Mouse (Mus musculus) natural killer cell, adult 2 months (primary cell): Measurements from ENCODE around the gene Olfr739.

Source experiments
- DNase-seq, 2 experiments: peaks; one replicate each; pipeline ENCODE4 v3.0.0; 2022; ENCODE audit warnings: low spot score in 2 of 2

Olfr739 gene

GRCm38 (mm10) chr14:50418326-50418725, at the start of gene Olfr739:
TSS of gene Olfr739 (plus strand) at chr14:50418626.
- DNase-seq, result no peak

- DNase-seq, result no peak
Measured at GRCm38 (mm10) chr14:50380863-50381262, 37.6 kb upstream of the Olfr739 start, which contains the start of gene Olfr736. TSS of gene Olfr736 (plus strand) at chr14:50381163.

DNA sequence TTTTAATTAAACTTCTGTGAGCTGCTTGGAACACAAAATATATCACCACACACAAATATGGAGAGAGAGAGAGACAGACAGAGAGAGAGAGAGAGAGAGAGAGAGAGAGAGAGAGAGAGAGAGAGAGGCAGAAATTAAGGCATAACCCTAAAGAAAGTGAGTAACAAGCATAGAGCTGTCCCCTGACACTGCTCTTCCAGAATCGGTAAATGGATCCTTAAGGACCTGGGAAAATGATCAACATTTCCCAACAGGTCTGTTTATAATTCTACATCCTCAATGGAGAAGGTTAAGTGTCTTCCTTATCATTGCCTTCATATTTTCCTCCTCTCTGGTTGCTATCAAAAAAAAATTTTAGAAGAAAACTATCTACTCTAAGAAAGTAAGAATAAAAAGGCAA, 11.2 kb upstream of the Olfr739 start, which contains the start of gene Olfr738:
Olfr738 (plus strand) TSS at position 301 of the 400 bp plus-strand sequence.
- no peak for DNase-seq

DNA sequence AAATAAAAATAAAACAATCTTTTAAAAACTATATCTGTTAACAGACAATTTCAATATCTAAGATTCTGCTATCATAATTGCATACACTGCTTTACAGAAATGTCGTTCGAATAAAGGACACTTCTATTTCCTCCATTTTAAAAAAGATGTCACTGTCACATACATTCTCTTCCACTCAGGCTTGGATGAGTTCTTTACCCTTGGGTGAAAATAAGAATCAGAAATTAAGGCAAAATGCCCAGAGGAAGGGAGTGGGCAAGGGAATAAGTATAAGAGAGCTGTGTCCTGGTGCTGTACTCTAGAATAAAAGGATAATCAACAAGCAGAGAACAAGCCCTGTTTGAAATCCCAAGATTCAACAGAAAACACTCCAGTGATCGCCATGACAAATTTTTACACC, 26.8 kb downstream of the Olfr739 start, which contains the start of gene Olfr740:
Olfr740 (plus strand) TSS at position 301 of the 400 bp plus-strand sequence.
- DNase-seq, result no peak

- DNase-seq, result no peak
Measured at GRCm38 (mm10) chr14:50472438-50472837, 54.0 kb downstream of the Olfr739 start, which contains the start of gene Olfr741. TSS of gene Olfr741 (plus strand) at chr14:50472738.
